Mouse (Mus musculus) naive thymus-derived CD4-positive, alpha-beta T cell, adult 5 months (primary cell): Measurements from ENCODE around the gene Setd5. TPM values are rescaled to one million over a fixed set of nuclear protein-coding genes. Genes with fewer than 3 reads are reported as not detected.

Experiments
- polyA plus RNA-seq: library from polyadenylated mRNA; unstranded; fragments of 100-300 nt; shearing (Covaris generic); gene quantifications from one replicate; pipeline ENCODE4 v1.2.1, GENCODE M21; 2017

Setd5 gene
- polyA plus RNA-seq, result 50.6 TPM

DNA sequence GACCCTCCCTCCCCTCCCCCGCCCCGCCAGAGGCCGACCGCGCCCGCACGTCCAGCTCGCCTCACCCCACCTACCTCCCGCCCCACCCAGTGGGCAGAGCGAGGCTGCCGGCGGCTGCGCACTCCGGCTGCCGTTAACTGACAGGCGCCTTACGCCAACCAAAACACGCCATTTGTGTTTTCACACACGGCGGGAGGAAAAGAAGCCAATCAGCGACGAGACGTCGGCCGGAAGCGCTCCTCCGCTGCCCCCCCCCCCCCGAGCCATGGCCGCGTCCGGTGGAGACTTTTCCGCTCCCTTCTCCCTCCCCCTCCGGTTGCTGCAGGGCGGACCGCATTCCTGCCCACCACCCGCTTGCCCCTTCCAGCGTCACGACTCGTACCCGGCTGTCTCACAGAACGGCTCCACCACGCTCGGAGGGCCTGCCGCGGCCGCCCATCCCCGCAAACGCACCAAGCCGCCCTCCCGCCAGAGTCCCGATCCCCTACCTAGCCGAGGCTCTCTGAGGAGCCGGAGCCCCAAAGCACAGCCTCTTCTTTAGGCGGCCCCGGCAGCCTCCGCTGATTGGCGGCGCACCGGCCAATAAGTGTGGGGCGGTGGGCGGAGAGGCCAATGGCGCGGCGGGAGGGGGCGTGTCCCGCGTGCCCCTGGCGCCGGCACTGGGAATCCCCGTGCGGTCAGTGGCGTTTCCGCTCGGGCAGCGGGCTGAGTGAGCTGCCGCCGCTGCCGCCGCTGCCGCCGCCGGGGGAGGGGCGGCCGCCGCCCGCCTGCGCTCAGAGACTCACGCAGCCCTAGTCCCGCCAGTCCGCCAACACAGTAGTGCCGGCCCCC lies at the start of gene Setd5:
Setd5 (plus strand) TSS at position 680 of the 831 bp plus-strand sequence.

DNA sequence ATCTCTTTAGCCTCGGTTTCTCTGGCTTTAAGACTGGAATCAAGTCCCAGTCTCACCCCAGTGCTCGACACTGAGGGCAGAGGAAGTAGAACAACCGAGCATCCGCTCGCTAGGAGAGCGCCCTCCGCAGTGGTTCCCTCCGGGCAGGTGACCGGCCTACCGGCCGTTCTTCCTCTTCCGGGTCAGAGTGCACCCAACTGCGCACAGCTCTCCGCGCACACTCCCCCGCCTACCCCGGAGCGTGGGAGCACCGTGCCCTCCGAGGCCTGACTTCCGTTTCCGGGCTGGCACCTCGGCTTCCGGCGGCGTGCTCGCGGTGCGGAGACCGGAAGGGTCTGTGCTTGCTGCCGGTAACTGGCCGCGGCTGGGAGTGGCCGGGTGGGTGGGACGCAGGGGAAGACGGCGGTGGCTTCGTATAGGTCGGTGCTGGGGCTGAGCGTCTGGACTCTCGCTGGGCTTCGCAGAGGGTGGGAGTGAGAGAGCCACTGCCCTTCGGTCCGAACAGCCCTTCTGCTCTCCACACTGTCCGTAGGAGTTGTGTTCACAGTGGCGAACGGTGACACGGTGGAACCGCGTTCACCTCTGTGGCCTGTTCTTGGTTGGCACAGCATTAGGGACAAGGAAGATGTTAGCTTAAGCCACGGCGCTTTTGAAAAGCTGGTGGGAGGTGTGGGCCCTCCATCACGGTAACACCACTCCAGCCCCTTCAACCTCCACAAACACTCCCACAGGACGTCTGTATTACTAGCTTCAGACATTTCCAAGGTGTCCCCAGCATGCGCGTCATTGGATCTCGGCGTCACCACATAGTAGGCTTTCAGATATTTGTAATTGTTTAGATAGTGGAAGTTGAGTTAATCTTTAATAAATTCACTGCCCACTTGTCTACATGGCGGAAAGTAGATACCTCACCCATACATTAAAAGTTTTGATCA lies 30.9 kb upstream of the Setd5 start, which contains the start of gene Thumpd3:
Thumpd3 (plus strand) TSS at position 185 of the 935 bp plus-strand sequence.

DNA sequence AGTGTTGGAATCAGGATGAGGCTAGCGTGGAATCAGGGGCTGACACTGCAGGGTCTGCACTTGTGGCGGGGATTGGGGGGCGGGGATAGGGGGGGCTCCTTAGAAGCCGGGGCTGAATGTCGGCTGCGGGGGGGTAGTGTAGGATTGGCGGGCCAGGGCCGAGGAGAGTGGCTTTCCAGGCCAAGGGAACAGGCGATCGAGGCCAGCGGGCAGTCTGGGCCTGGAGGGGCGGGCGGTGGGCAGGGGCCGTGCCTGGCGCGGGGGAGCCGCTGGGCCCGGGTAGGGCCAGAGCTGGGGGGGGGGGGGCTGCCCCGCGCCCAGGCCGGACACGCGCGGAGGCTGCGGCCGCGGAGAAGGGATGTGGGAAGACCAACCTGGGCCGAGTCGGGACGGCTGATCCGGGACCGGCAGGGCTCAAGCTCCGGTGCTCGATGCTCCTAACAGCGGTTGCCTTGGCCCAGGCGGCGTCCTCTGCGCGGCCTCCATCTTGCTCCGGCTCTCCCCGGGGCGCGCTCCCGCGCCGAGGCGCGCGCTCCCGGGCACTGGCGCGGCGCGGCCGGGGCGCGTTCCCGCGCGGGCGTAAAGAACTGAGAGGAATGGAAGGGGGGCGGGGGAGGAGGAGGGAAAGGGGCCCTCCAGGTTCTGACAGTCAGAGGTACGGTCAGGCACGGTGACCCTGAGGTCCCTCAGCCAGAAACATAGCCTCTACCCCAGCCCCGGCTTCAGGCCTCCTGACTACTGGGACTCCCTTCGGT lies 117.9 kb downstream of the Setd5 start, which contains the start of gene Lhfpl4:
Lhfpl4 (minus strand) TSS at position 544 of the 755 bp plus-strand sequence.

Other genes with a start within 250 kb of the Setd5 start
- gene Srgap3, start 130.1 kb upstream of the Setd5 start, polyA plus RNA-seq, result not detected
- gene Thumpd3, start 31.1 kb upstream of the Setd5 start, polyA plus RNA-seq, result 48.6 TPM
- gene Lhfpl4, start 118.0 kb downstream of the Setd5 start, polyA plus RNA-seq, result 0.67 TPM
- 50.6 TPM for gene Mtmr14, start 160.5 kb downstream of the Setd5 start, polyA plus RNA-seq
- gene Cpne9, start 204.9 kb downstream of the Setd5 start, polyA plus RNA-seq, result not detected
- 74.5 TPM for gene Brpf1, start 229.8 kb downstream of the Setd5 start, polyA plus RNA-seq
- 5.3 TPM for gene Ogg1, start 249.6 kb downstream of the Setd5 start, polyA plus RNA-seq